Mouse (Mus musculus): ENCODE measurements around the gene Rgs3. TPM values are rescaled to one million over a fixed set of nuclear protein-coding genes. Genes with fewer than 3 reads are reported as not detected.
A peak's percentile ranks its signal among the peaks of the same experiment; 100 is the strongest.

Rgs3 gene
- polyA plus RNA-seq, 1 experiment: 6.4 TPM

GRCm38 (mm10) chr4:62621880-62622675 lies 62.4 kb downstream of the Rgs3 start:
- no peaks in the 10 kb centered on the region for H3K9me3 ChIP-seq
- H3K36me3 ChIP-seq (replicated peaks; ENCODE audit: low read length): no peaks in the 10 kb centered on the region
- peaks cover 15% of the 10 kb centered on the region for H3K4me1 ChIP-seq
- no peak for TF ChIP-seq GATA1 (IDR thresholded peaks at IDR 0.05; ENCODE audit: borderline replicate concordance, low read length)
- no peak overlapping the region for H3K4me3 ChIP-seq (replicated peaks)
- peaks cover 55% of the 10 kb centered on the region for H3K27me3 ChIP-seq (replicated peaks)

- peaks cover 56% of the 10 kb centered on the region for H3K27me3 ChIP-seq (replicated peaks)
- peaks cover 15% of the 10 kb centered on the region for H3K4me1 ChIP-seq
- no peak overlapping the region for H3K4me3 ChIP-seq (replicated peaks)
- TF ChIP-seq FLI1 (IDR thresholded peaks at IDR 0.05; ENCODE audit: low read length): no peak
- no peaks in the 10 kb centered on the region for H3K9me3 ChIP-seq
- no peaks in the 10 kb centered on the region for H3K36me3 ChIP-seq (replicated peaks; ENCODE audit: low read length)
Measured at GRCm38 (mm10) chr4:62623251-62624015, 63.8 kb downstream of the Rgs3 start.

- peaks cover 13% of the 10 kb centered on the region for H3K4me1 ChIP-seq
- no peaks in the 10 kb centered on the region for H3K36me3 ChIP-seq (replicated peaks; ENCODE audit: low read length)
- TF ChIP-seq GATA1 (IDR thresholded peaks at IDR 0.05; ENCODE audit: borderline replicate concordance, low read length): no peak
- TF ChIP-seq FLI1 (IDR thresholded peaks at IDR 0.05; ENCODE audit: low read length): no peak
- peaks cover 51% of the 10 kb centered on the region for H3K27me3 ChIP-seq (replicated peaks)
- no peaks in the 10 kb centered on the region for H3K9me3 ChIP-seq
- H3K4me3 ChIP-seq (replicated peaks): no peak overlapping the region
Measured at GRCm38 (mm10) chr4:62624679-62625450, 65.2 kb downstream of the Rgs3 start.

GRCm38 (mm10) chr4:62625451-62626061 lies 65.9 kb downstream of the Rgs3 start:
- no peak overlapping the region for H3K4me3 ChIP-seq (replicated peaks)
- H3K9me3 ChIP-seq: no peaks in the 10 kb centered on the region
- H3K4me1 ChIP-seq: peaks cover 17% of the 10 kb centered on the region
- no peaks in the 10 kb centered on the region for H3K36me3 ChIP-seq (replicated peaks; ENCODE audit: low read length)
- TF ChIP-seq GATA1 (IDR thresholded peaks at IDR 0.05; ENCODE audit: borderline replicate concordance, low read length) (no peak), FLI1 (IDR thresholded peaks at IDR 0.05; ENCODE audit: low read length) (no peak)
- H3K27me3 ChIP-seq (replicated peaks): peaks cover 54% of the 10 kb centered on the region

GRCm38 (mm10) chr4:62626228-62627026 lies 66.8 kb downstream of the Rgs3 start:
- no peak for TF ChIP-seq GATA1 (IDR thresholded peaks at IDR 0.05; ENCODE audit: borderline replicate concordance, low read length)
- no peak overlapping the region for H3K4me3 ChIP-seq (replicated peaks)
- no peaks in the 10 kb centered on the region for H3K9me3 ChIP-seq
- H3K36me3 ChIP-seq (replicated peaks; ENCODE audit: low read length): no peaks in the 10 kb centered on the region
- H3K27me3 ChIP-seq (replicated peaks): peaks cover 58% of the 10 kb centered on the region
- H3K4me1 ChIP-seq: peaks cover 22% of the 10 kb centered on the region

GRCm38 (mm10) chr4:62627331-62627730 lies 67.7 kb downstream of the Rgs3 start:
- Histone ChIP-seq H3K9me3 (no peaks in the 10 kb centered on the region), H3K27me3 (replicated peaks) (peaks cover 53% of the 10 kb centered on the region), H3K4me3 (replicated peaks) (no peak overlapping the region), H3K36me3 (replicated peaks; ENCODE audit: low read length) (no peaks in the 10 kb centered on the region), H3K4me1 (peaks cover 22% of the 10 kb centered on the region)
- no peak for TF ChIP-seq FLI1 (IDR thresholded peaks at IDR 0.05; ENCODE audit: low read length)
- TF ChIP-seq GATA1 (IDR thresholded peaks at IDR 0.05; ENCODE audit: borderline replicate concordance, low read length): no peak

- TF ChIP-seq GATA1 (IDR thresholded peaks at IDR 0.05; ENCODE audit: borderline replicate concordance, low read length): no peak
- no peak for TF ChIP-seq FLI1 (IDR thresholded peaks at IDR 0.05; ENCODE audit: low read length)
Measured at GRCm38 (mm10) chr4:62628547-62628946, 68.9 kb downstream of the Rgs3 start.

GRCm38 (mm10) chr4:62629461-62629860 lies 69.8 kb downstream of the Rgs3 start:
- TF ChIP-seq FLI1 (IDR thresholded peaks at IDR 0.05; ENCODE audit: low read length): no peak
- TF ChIP-seq GATA1 (IDR thresholded peaks at IDR 0.05; ENCODE audit: borderline replicate concordance, low read length): no peak
- H3K9me3 ChIP-seq: no peaks in the 10 kb centered on the region
- H3K36me3 ChIP-seq (replicated peaks; ENCODE audit: low read length): no peaks in the 10 kb centered on the region
- peaks cover 28% of the 10 kb centered on the region for H3K4me1 ChIP-seq
- peaks cover 56% of the 10 kb centered on the region for H3K27me3 ChIP-seq (replicated peaks)
- peak overlapping the region; percentile 5 for H3K4me3 ChIP-seq (replicated peaks)

More at GRCm38 (mm10) chr4:62628547-62628946, 68.9 kb downstream of the Rgs3 start:
- Histone ChIP-seq H3K4me3 (replicated peaks) (no peak overlapping the region), H3K36me3 (replicated peaks; ENCODE audit: low read length) (no peaks in the 10 kb centered on the region), H3K9me3 (no peaks in the 10 kb centered on the region), H3K4me1 (peaks cover 22% of the 10 kb centered on the region), H3K27me3 (replicated peaks) (peaks cover 52% of the 10 kb centered on the region)

- H3K36me3 ChIP-seq (replicated peaks; ENCODE audit: low read length): no peaks in the 10 kb centered on the region
- peaks cover 57% of the 10 kb centered on the region for H3K27me3 ChIP-seq (replicated peaks)
- H3K9me3 ChIP-seq: no peaks in the 10 kb centered on the region
- peak overlapping the region; percentile 5 for H3K4me3 ChIP-seq (replicated peaks)
- H3K4me1 ChIP-seq: peaks cover 30% of the 10 kb centered on the region
- no peak for TF ChIP-seq GATA1 (IDR thresholded peaks at IDR 0.05; ENCODE audit: borderline replicate concordance, low read length)
Measured at GRCm38 (mm10) chr4:62629905-62630304, 70.3 kb downstream of the Rgs3 start.
